Mouse (Mus musculus): ENCODE measurements around the gene Efcab3.

- TF ChIP-seq POLR2A (IDR thresholded peaks at IDR 0.05; ENCODE audit: insufficient read length, low read depth) (no peak), POLR2AphosphoS2 (IDR thresholded peaks at IDR 0.05; ENCODE audit: insufficient read length, low read depth) (no peak)
Measured at GRCm38 (mm10) chr11:105063292-105063691, at the start of gene Efcab3.

All from myocyte (in vitro differentiated cells).